Mouse (Mus musculus) myocyte (in vitro differentiated cells): Measurements from ENCODE around the gene Fbxl5. TPM values are rescaled to one million over a fixed set of nuclear protein-coding genes. Genes with fewer than 3 reads are reported as not detected.

Source experiments
- H3K27me3 ChIP-seq: one replicate; pipeline ENCODE4 v1.6.1; 2011; ENCODE audit not compliant: control insufficient read depth, insufficient read depth, insufficient read length
- H3K36me3 ChIP-seq: one replicate; pipeline ENCODE4 v1.6.1; 2011; ENCODE audit not compliant: control insufficient read depth, insufficient read depth
- H3K4me2 ChIP-seq: one replicate; pipeline ENCODE4 v1.6.1; 2011; ENCODE audit warnings: low read depth, control low read depth
- H3K4me3 ChIP-seq: one replicate; pipeline ENCODE4 v1.5.1; 2011; ENCODE audit warnings: mild to moderate bottlenecking, control low read depth, moderate library complexity
- H3K79me2 ChIP-seq: one replicate; pipeline ENCODE4 v1.6.1; 2011; ENCODE audit not compliant: control insufficient read depth, insufficient read depth
- H3ac ChIP-seq: one replicate; pipeline ENCODE4 v1.6.1; 2011; ENCODE audit not compliant: control insufficient read depth, insufficient read length
- CEBPB ChIP-seq: IDR thresholded peaks from 2 replicates; pipeline ENCODE4 v1.6.1; 2011; ENCODE audit warnings: mild to moderate bottlenecking, moderate library complexity; ENCODE audit not compliant: poor library complexity, insufficient read depth, severe bottlenecking
- E2F4 ChIP-seq: IDR thresholded peaks from one replicate; pipeline ENCODE4 v1.6.1; 2011; ENCODE audit warnings: mild to moderate bottlenecking, control low read depth, moderate library complexity; ENCODE audit not compliant: insufficient read depth
- MAX ChIP-seq: IDR thresholded peaks from one replicate; pipeline ENCODE4 v1.6.1; 2011; ENCODE audit warnings: low read depth, mild to moderate bottlenecking, control low read depth
- MYOD1 ChIP-seq, 3 experiments: IDR thresholded peaks; one replicate each; pipeline ENCODE4 v1.6.1; 2011; ENCODE audit warnings: control low read depth in 2 of 3, low read depth in 2 of 3, mild to moderate bottlenecking in 2 of 3, moderate library complexity in 1 of 3; ENCODE audit not compliant: insufficient read length in 2 of 3, control insufficient read depth in 1 of 3
- MYOG ChIP-seq, 3 experiments: IDR thresholded peaks; one replicate each; pipeline ENCODE4 v1.6.1; 2011; ENCODE audit warnings: control low read depth in 2 of 3, low read depth in 2 of 3, mild to moderate bottlenecking in 2 of 3; ENCODE audit not compliant: insufficient read length in 2 of 3, control insufficient read depth in 1 of 3, insufficient read depth in 1 of 3
- POLR2A ChIP-seq: IDR thresholded peaks from one replicate; pipeline ENCODE4 v1.6.1; 2011; ENCODE audit warnings: low read depth, mild to moderate bottlenecking, control low read depth, moderate library complexity; ENCODE audit not compliant: insufficient read length
- POLR2AphosphoS2 ChIP-seq: IDR thresholded peaks from one replicate; pipeline ENCODE4 v1.6.1; 2011; ENCODE audit warnings: low read depth, control low read depth; ENCODE audit not compliant: insufficient read length
- REST ChIP-seq: IDR thresholded peaks from one replicate; pipeline ENCODE4 v1.6.1; 2011; ENCODE audit warnings: mild to moderate bottlenecking, control low read depth, moderate library complexity; ENCODE audit not compliant: insufficient read depth, insufficient read length
- SRF ChIP-seq: IDR thresholded peaks from one replicate; pipeline ENCODE4 v1.6.1; 2011; ENCODE audit warnings: low read depth; ENCODE audit not compliant: control insufficient read depth, insufficient read length
- TCF12 ChIP-seq: IDR thresholded peaks from one replicate; pipeline ENCODE4 v1.6.1; 2011; ENCODE audit warnings: mild to moderate bottlenecking, control low read depth; ENCODE audit not compliant: poor library complexity, insufficient read depth, severe bottlenecking
- TCF3 ChIP-seq: IDR thresholded peaks from one replicate; pipeline ENCODE4 v1.6.1; 2011; ENCODE audit warnings: low read depth, control low read depth; ENCODE audit not compliant: insufficient read length
- USF1 ChIP-seq: IDR thresholded peaks from one replicate; pipeline ENCODE4 v1.6.1; 2011; ENCODE audit warnings: low read depth, mild to moderate bottlenecking, control low read depth, moderate library complexity
- polyA plus RNA-seq: library from polyadenylated mRNA; unstranded; fragments of >200 nt; fragmentation: generic; extraction: Trizol; gene quantifications from one replicate; pipeline ENCODE4 v1.2.1, GENCODE M21; 2012; ENCODE audit warnings: missing spikeins

The Fbxl5 gene
- polyA plus RNA-seq, 1 experiment: 16.2 TPM

DNA sequence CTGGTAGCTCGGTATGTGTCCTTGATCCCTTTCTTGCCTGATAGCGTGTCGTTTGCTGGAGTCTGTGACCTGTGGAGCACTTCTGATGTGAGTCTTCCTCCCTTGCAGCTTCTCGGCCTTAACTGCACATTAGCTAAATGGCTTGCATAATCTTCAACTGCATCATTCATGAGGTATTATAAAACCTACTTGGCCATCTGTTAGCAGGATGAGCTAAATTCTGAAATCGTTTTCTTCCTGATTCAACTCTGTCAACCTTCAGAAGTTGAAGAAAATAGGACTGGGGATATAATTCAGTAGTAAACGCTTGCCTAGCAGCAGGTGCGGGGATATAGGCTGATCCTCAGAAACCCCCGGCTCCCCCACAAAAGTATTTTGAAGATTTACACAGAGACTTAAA lies 89.1 kb downstream of the Fbxl5 start:
- TF ChIP-seq SRF: no peak
- TF ChIP-seq USF1: no peak
- no peak for TF ChIP-seq TCF12
- TF ChIP-seq TCF3: no peak
- no peak for TF ChIP-seq POLR2A
- no peak for TF ChIP-seq MYOD1 (IDR thresholded peaks at IDR 0.05; ENCODE audit: control insufficient read depth in 1 of 3, insufficient read length in 2 of 3, low read depth in 2 of 3)
- no peak for TF ChIP-seq REST
- TF ChIP-seq POLR2AphosphoS2: no peak
- TF ChIP-seq CEBPB: no peak
- TF ChIP-seq MYOG (IDR thresholded peaks at IDR 0.05; ENCODE audit: control insufficient read depth in 1 of 3, insufficient read depth in 1 of 3, insufficient read length in 2 of 3, low read depth in 2 of 3): no peak
- no peak for TF ChIP-seq E2F4
- no peak for TF ChIP-seq MAX
- H3ac ChIP-seq: no peak overlapping the region
- H3K27me3 ChIP-seq: no peaks in the 10 kb centered on the region
- H3K4me3 ChIP-seq: no peak overlapping the region
- H3K4me2 ChIP-seq: no peak overlapping the region
- H3K79me2 ChIP-seq: no peaks in the 10 kb centered on the region
- peaks cover 5% of the 10 kb centered on the region for H3K36me3 ChIP-seq

DNA sequence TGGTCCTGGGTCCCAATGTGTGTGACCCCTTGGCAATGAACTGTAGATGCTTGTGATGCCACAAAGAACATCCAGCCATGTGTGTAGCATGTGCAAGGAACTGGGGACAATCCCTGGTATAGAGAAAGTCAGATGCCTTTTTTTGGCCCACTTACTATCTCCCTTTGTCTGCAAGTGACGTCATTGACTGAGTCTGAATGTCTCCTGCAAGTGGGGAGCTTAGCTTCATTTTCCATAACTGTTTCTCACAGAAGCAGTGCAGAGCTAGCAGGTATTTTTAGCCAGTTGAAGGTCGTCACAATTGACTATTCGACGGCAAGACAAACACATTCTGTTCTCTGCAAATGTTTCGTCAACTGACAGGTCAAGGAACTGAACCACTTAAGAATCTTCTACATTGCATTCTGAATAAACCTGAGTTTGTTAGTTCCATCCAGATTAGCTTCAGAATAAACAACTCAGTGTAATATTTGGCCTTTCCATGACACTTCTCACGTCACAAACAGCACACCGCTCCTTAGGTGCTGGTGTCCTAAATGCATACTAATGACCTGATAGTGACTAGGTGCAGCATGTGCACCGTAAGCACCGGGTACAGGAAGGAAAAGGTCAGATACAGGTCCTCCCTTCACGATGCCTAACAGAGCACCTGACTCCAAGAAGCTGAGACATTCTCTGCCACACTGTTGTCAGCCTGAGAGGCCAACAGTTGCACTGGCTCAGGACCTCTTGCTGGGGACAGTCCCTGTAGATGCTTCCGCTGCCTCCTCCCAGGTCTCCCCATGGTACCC lies 92.9 kb downstream of the Fbxl5 start:
- Histone ChIP-seq H3K4me2 (no peak overlapping the region), H3ac (no peak overlapping the region), H3K79me2 (no peaks in the 10 kb centered on the region), H3K27me3 (no peaks in the 10 kb centered on the region), H3K36me3 (no peaks in the 10 kb centered on the region), H3K4me3 (no peak overlapping the region)
- no peak for TF ChIP-seq MYOG (IDR thresholded peaks at IDR 0.05; ENCODE audit: control insufficient read depth in 1 of 3, insufficient read depth in 1 of 3, insufficient read length in 2 of 3, low read depth in 2 of 3)
- TF ChIP-seq POLR2A: no peak
- no peak for TF ChIP-seq USF1
- no peak for TF ChIP-seq MYOD1 (IDR thresholded peaks at IDR 0.05; ENCODE audit: control insufficient read depth in 1 of 3, insufficient read length in 2 of 3, low read depth in 2 of 3)

DNA sequence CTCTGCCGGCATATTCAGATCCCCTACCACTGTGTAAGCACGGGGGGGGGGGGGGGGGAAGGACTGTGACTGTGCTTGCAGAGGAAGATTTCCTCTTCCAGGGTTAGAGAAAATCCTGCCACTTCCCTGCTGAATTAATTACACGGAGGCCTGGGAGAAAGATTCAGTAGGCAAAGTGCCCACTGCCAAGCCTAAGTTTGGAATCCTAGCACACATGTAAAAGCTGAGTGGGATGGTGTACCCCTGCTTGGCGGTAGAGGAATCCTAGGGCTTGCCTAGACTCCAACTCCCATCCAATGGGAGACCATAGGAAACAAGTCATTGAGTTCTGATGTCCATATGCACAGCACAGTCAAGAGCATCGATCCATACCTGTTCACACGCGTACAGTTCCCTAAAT lies 97.6 kb downstream of the Fbxl5 start:
- no peaks in the 10 kb centered on the region for H3K27me3 ChIP-seq
- no peak overlapping the region for H3K4me2 ChIP-seq
- no peak overlapping the region for H3ac ChIP-seq
- no peaks in the 10 kb centered on the region for H3K36me3 ChIP-seq
- no peak overlapping the region for H3K4me3 ChIP-seq
- TF ChIP-seq POLR2A (no peak), MYOD1 (IDR thresholded peaks at IDR 0.05; ENCODE audit: control insufficient read depth in 1 of 3, insufficient read length in 2 of 3, low read depth in 2 of 3) (no peak), TCF3 (no peak), TCF12 (no peak), REST (no peak), MYOG (IDR thresholded peaks at IDR 0.05; ENCODE audit: control insufficient read depth in 1 of 3, insufficient read depth in 1 of 3, insufficient read length in 2 of 3, low read depth in 2 of 3) (no peak), USF1 (no peak), MAX (no peak), CEBPB (no peak), SRF (no peak), POLR2AphosphoS2 (no peak), E2F4 (no peak)
- no peaks in the 10 kb centered on the region for H3K79me2 ChIP-seq

DNA sequence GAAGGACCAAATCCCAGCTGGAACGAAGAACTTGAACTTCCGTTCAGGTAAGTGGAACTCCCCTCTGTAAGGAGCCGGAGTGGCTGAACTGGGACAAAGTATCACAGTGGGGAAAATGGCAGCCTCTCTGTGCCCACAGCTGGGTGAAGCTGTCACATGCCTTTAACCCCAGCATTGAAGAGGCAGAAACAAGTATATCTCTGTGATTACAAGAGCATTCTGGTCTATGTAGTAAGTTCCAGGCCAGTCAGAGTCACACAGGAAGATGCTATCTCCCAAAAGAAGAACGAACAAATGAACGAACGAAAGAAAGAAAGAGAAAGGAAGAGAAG lies 99.0 kb downstream of the Fbxl5 start:
- no peak overlapping the region for H3K4me3 ChIP-seq
- no peaks in the 10 kb centered on the region for H3K36me3 ChIP-seq
- H3ac ChIP-seq: no peak overlapping the region
- TF ChIP-seq MYOG (IDR thresholded peaks at IDR 0.05; ENCODE audit: control insufficient read depth in 1 of 3, insufficient read depth in 1 of 3, insufficient read length in 2 of 3, low read depth in 2 of 3) (no peak), TCF12 (no peak), MYOD1 (IDR thresholded peaks at IDR 0.05; ENCODE audit: control insufficient read depth in 1 of 3, insufficient read length in 2 of 3, low read depth in 2 of 3) (no peak), TCF3 (no peak), CEBPB (no peak), POLR2A (no peak), MAX (no peak), E2F4 (no peak), SRF (no peak), USF1 (no peak), REST (no peak), POLR2AphosphoS2 (no peak)
- no peak overlapping the region for H3K4me2 ChIP-seq
- H3K27me3 ChIP-seq: no peaks in the 10 kb centered on the region
- no peaks in the 10 kb centered on the region for H3K79me2 ChIP-seq
